ENCODE assay signal across 31 mouse cellular contexts in the genomic region with DNA sequence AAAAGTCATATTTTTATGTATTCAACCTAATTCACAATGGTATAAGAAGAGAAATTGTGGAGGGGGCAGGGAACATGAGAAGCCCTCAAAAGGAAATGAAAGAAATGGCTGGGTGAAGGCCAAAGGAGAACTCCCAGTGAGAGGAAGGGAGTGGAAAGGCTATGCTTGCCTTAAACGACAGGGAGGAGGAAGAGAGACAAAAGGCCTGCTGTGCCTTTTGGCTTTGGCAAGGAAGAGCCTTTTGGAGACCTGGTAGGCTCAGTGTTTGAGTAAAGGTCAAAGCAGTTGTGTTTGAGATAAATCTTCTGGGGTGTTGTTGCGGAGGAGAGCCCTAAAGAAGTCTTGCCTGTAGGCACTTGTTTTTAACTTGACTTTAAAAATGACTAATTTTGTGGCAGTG.
DNase-seq lines count a peak whose midpoint lies in the region; ATAC-seq and TF ChIP-seq lines count a peak whose summit lies in the region.
"Had no signal": no experiment of that assay in that cellular context is flagged by ENCODE, and none has a peak within 500 bp of the region (broad histone marks: within the 10 kb centered on the region; RNA-seq: fewer than 3 reads in every experiment).

No protein-coding gene starts in this region.

- no peak for TF ChIP-seq CTCF in heart, adult 2 months (IDR thresholded peaks at IDR 0.05)
- TF ChIP-seq CTCF in lung, embryonic 14.5 days (IDR thresholded peaks at IDR 0.05; ENCODE audit: low read depth) = no peak
- no peak for TF ChIP-seq CTCF in lung, adult 2 months (IDR thresholded peaks at IDR 0.05; ENCODE audit: insufficient read depth, low read length)

- no peaks in the 10 kb centered on the region for H3K79me2 ChIP-seq in heart, adult 2 months (replicated peaks; ENCODE audit: control insufficient read depth, insufficient read depth, low read length)

- H3K9ac ChIP-seq in heart, adult 2 months (ENCODE audit: low read depth, low read length) = no peak overlapping the region
- H3K9ac ChIP-seq in heart, embryonic 11.5 days (ENCODE audit: low read depth, low read length) = no peak overlapping the region
- no peak overlapping the region for H3K9ac ChIP-seq in lung, embryonic 14.5 days
- H3K9ac ChIP-seq: embryonic facial prominence, embryonic 15.5 days; forebrain, embryonic 12.5 days; forebrain, postnatal 0 days; hindbrain, embryonic 15.5 days; liver, embryonic 12.5 days; liver, postnatal 0 days; neural tube, embryonic 12.5 days had no signal

- TF ChIP-seq POLR2A in heart, adult 2 months (IDR thresholded peaks at IDR 0.05; ENCODE audit: insufficient read depth, low read depth, low read length) = no peak
- TF ChIP-seq POLR2A in lung, adult 2 months (IDR thresholded peaks at IDR 0.05; ENCODE audit: borderline replicate concordance, extremely low read depth, low read depth, low read length) = no peak

- ATAC-seq in heart, embryonic 11.5 days (replicated peaks; ENCODE audit: insufficient number of reproducible peaks, low FRiP score, low TSS enrichment) = no peak
- ATAC-seq in lung, embryonic 14.5 days (ENCODE audit: insufficient read depth) = no peak
- ATAC-seq: forebrain, postnatal 0 days; inflammation-experienced regulatory T-cells, adult 6 months; liver, embryonic 12.5 days; liver, postnatal 0 days had no signal

- no peaks in the 10 kb centered on the region for H3K9me3 ChIP-seq in heart, embryonic 11.5 days (replicated peaks; ENCODE audit: control insufficient read depth, low read length)
- H3K9me3 ChIP-seq in lung, embryonic 14.5 days (ENCODE audit: low read depth, low read length) = no peaks in the 10 kb centered on the region
- H3K9me3 ChIP-seq: embryonic facial prominence, embryonic 10.5 days; embryonic facial prominence, embryonic 15.5 days; forebrain, embryonic 12.5 days; hindbrain, embryonic 15.5 days; liver, embryonic 12.5 days; midbrain, embryonic 10.5 days; neural tube, embryonic 12.5 days had no signal

- DNase-seq in heart, adult 2 months = peak in 1 of 2 experiments; percentile 5
- DNase-seq in lung, embryonic 14.5 days = peak; percentile 13
- DNase-seq in lung, adult 2 months = no peak
- peak; percentile 1 to 3 for DNase-seq in heart, postnatal 14 days
- no peak for DNase-seq in testis, postnatal 14 days (ENCODE audit: low spot score)
- DNase-seq: adrenal gland, postnatal 10 days; cerebellum, adult 11-12 months; cerebellum, postnatal 14 days; forebrain, postnatal 0 days; gastrocnemius, postnatal 10 days; kidney, adult 11 months; layer of hippocampus, postnatal 36 days; left cerebral cortex, postnatal 4 days; liver, postnatal 0 days; lung, postnatal 14 days; right cerebral cortex, adult 18-20 months; spleen, adult 18-20 months; thymus, postnatal 4 days had no signal

- H3K4me2 ChIP-seq in heart, embryonic 11.5 days = no peak overlapping the region
- H3K4me2 ChIP-seq in lung, embryonic 14.5 days = no peak overlapping the region
- H3K4me2 ChIP-seq: embryonic facial prominence, embryonic 15.5 days; forebrain, embryonic 12.5 days; hindbrain, embryonic 15.5 days; liver, embryonic 12.5 days; neural tube, embryonic 12.5 days had no signal

- H3K4me1 ChIP-seq in heart, adult 2 months (ENCODE audit: control insufficient read depth, insufficient read depth, low read length) = peaks cover 6% of the 10 kb centered on the region
- no peaks in the 10 kb centered on the region for H3K4me1 ChIP-seq in heart, embryonic 11.5 days (ENCODE audit: control insufficient read depth, insufficient read depth, low read length)
- no peaks in the 10 kb centered on the region for H3K4me1 ChIP-seq in lung, embryonic 14.5 days (ENCODE audit: insufficient read depth)
- no peaks in the 10 kb centered on the region for H3K4me1 ChIP-seq in lung, adult 2 months (ENCODE audit: control insufficient read depth, insufficient read depth, low read length)
- H3K4me1 ChIP-seq in brown adipose tissue, adult 24 weeks (ENCODE audit: control insufficient read depth, insufficient read depth, insufficient read length, low read length) = no peaks in the 10 kb centered on the region; the same call in none of the 2 replicates
- H3K4me1 ChIP-seq: embryonic facial prominence, embryonic 10.5 days; forebrain, embryonic 12.5 days; hindbrain, embryonic 15.5 days; liver, embryonic 12.5 days; neural tube, embryonic 12.5 days had no signal

- no peak overlapping the region for H3K4me3 ChIP-seq in heart, adult 2 months
- H3K4me3 ChIP-seq in heart, embryonic 11.5 days (ENCODE audit: low read depth, low read length) = no peak overlapping the region
- H3K4me3 ChIP-seq in lung, embryonic 14.5 days (ENCODE audit: low read depth, low read length) = no peak overlapping the region
- no peak overlapping the region for H3K4me3 ChIP-seq in lung, adult 2 months (replicated peaks; ENCODE audit: extremely low read depth, low read depth, low read length)
- no peak overlapping the region for H3K4me3 ChIP-seq in brown adipose tissue, adult 24 weeks (ENCODE audit: insufficient read depth, low read depth, low read length)
- H3K4me3 ChIP-seq: embryonic facial prominence, embryonic 10.5 days; embryonic facial prominence, embryonic 15.5 days; forebrain, embryonic 12.5 days; hindbrain, embryonic 15.5 days; liver, embryonic 12.5 days; midbrain, embryonic 10.5 days; myocyte; neural tube, embryonic 12.5 days had no signal

- TF ChIP-seq EP300 in heart, adult 2 months (IDR thresholded peaks at IDR 0.05; ENCODE audit: insufficient read depth, low read depth, low read length) = no peak

- intact Hi-C loops in heart, adult 2 months (cut with DNase I) = loop anchor here (2.0 kb wide), 1 partner anchor 153 kb away; no protein-coding TSS in a partner anchor
- intact Hi-C loops in heart, postnatal 14 days (cut with DNase I) = no loop called here

- H3K36me3 ChIP-seq in heart, adult 2 months (ENCODE audit: control insufficient read depth, insufficient read depth, low read length) = peaks cover 2% of the 10 kb centered on the region; the same call in 1 of the 2 replicates
- no peaks in the 10 kb centered on the region for H3K36me3 ChIP-seq in heart, embryonic 11.5 days (ENCODE audit: control insufficient read depth, insufficient read depth, low read length)
- no peaks in the 10 kb centered on the region for H3K36me3 ChIP-seq in lung, embryonic 14.5 days (ENCODE audit: insufficient read depth)
- H3K36me3 ChIP-seq: embryonic facial prominence, embryonic 10.5 days; embryonic facial prominence, embryonic 15.5 days; forebrain, embryonic 12.5 days; G1E; hindbrain, embryonic 15.5 days; liver, embryonic 12.5 days; midbrain, embryonic 10.5 days; neural tube, embryonic 12.5 days had no signal

- peak overlapping the region; percentile 61 for H3K27ac ChIP-seq in heart, adult 2 months
- H3K27ac ChIP-seq in heart, embryonic 11.5 days (ENCODE audit: low read depth, low read length) = no peak overlapping the region
- no peak overlapping the region for H3K27ac ChIP-seq in lung, embryonic 14.5 days (ENCODE audit: low read depth)
- peak overlapping the region; percentile 54; the same call in 1 of the 2 replicates for H3K27ac ChIP-seq in brown adipose tissue, adult 24 weeks (replicated peaks; ENCODE audit: low read depth, low read length)
- H3K27ac ChIP-seq: embryonic facial prominence, embryonic 10.5 days; embryonic facial prominence, embryonic 15.5 days; forebrain, embryonic 12.5 days; hindbrain, embryonic 15.5 days; liver, embryonic 12.5 days; midbrain, embryonic 10.5 days; neural tube, embryonic 12.5 days had no signal

- no peaks in the 10 kb centered on the region for H3K27me3 ChIP-seq in heart, adult 2 months (ENCODE audit: control insufficient read depth, insufficient read depth, low read length)
- H3K27me3 ChIP-seq in heart, embryonic 11.5 days (ENCODE audit: control insufficient read depth, insufficient read depth, low read length) = no peaks in the 10 kb centered on the region
- H3K27me3 ChIP-seq in lung, embryonic 14.5 days (ENCODE audit: insufficient read depth, low read length) = no peaks in the 10 kb centered on the region
- H3K27me3 ChIP-seq: CH12.LX; embryonic facial prominence, embryonic 15.5 days; forebrain, embryonic 12.5 days; hindbrain, embryonic 15.5 days; liver, embryonic 12.5 days; neural tube, embryonic 12.5 days had no signal

- 20% methylated on average over 2 of the region's 2 CpGs for WGBS in heart, adult 2 months
- 48% methylated on average over 2 of the region's 2 CpGs for WGBS in heart, embryonic 11.5 days (ENCODE audit: insufficient replicate concordance)
- 43% methylated on average over 2 of the region's 2 CpGs for WGBS in lung, embryonic 14.5 days
- 37% methylated on average over 2 of the region's 2 CpGs for WGBS in lung, adult 2 months

Comparison
In these comparisons a context has a peak if more than half of its experiments do, and no peak if none do; other contexts are left out.
1. DNase-seq: peak in lung, embryonic 14.5 days (single experiment) and heart, postnatal 14 days (2 of 2); none in lung, adult 2 months (single experiment) and testis, postnatal 14 days (single experiment).
2. H3K27ac ChIP-seq: peak in heart, adult 2 months (single experiment) and brown adipose tissue, adult 24 weeks (single experiment); none in heart, embryonic 11.5 days (single experiment) and lung, embryonic 14.5 days (single experiment).